Mouse (Mus musculus) kidney, adult 2 months (tissue): Measurements from ENCODE around the gene Mkks. TPM values are rescaled to one million over a fixed set of nuclear protein-coding genes. Genes with fewer than 3 reads are reported as not detected.

Source experiments
- DNase-seq: peaks from one replicate; pipeline ENCODE4 v3.0.0; 2021
- H3K27ac ChIP-seq: fragments of 200-500 bp; 2 replicates; pipeline ENCODE4 v1.5.1; 2012; ENCODE audit warnings: low read depth, low read length, control low read depth, inconsistent platforms; ENCODE audit not compliant: insufficient read depth
- H3K27me3 ChIP-seq: fragments of 200-500 bp; replicated peaks from 2 replicates; pipeline ENCODE4 v1.6.1; 2012; ENCODE audit warnings: mild to moderate bottlenecking, moderate library complexity, low read length, inconsistent platforms; ENCODE audit not compliant: control insufficient read depth, insufficient read depth
- H3K36me3 ChIP-seq: fragments of 200-500 bp; 2 replicates; pipeline ENCODE4 v1.6.1; 2012; ENCODE audit warnings: mild to moderate bottlenecking, moderate library complexity, low read length, inconsistent platforms; ENCODE audit not compliant: control insufficient read depth, insufficient read depth
- H3K4me1 ChIP-seq: fragments of 200-500 bp; 2 replicates; pipeline ENCODE4 v1.6.1; 2011; ENCODE audit warnings: low read length; ENCODE audit not compliant: control insufficient read depth, insufficient read depth
- H3K4me3 ChIP-seq: fragments of 200-500 bp; 2 replicates; pipeline ENCODE4 v1.5.1; 2011; ENCODE audit warnings: mild to moderate bottlenecking, low read depth, low read length, control low read depth; ENCODE audit not compliant: insufficient read depth
- CTCF ChIP-seq: fragments of 200-500 bp; conservative IDR thresholded peaks from 2 replicates; pipeline ENCODE4 v1.5.1; 2011; ENCODE audit warnings: low read depth, mild to moderate bottlenecking, control low read depth, low read length, moderate library complexity, mixed read lengths; ENCODE audit not compliant: insufficient read depth, insufficient read length
- POLR2A ChIP-seq: fragments of 200-500 bp; IDR thresholded peaks from one replicate; pipeline ENCODE4 v1.6.1; 2011; ENCODE audit warnings: low read depth, low read length, control low read depth
- WGBS: fragments of 180-500 bp; shearing (Covaris S2); methylation state at CpG from one replicate; pipeline ENCODE4 v1.1.7; 2018; 5-methylcytosine and 5-hydroxymethylcytosine counted together
- polyA plus RNA-seq: library from polyadenylated mRNA; depleted of rRNA; stranded (reverse); fragments of >200 nt; gene quantifications from 2 replicates; pipeline ENCODE4 v1.2.3, GENCODE M21; 2012; rRNA removed

The Mkks gene
- polyA plus RNA-seq: 10.2 and 10.9 TPM in 2 replicates

GRCm38 (mm10) chr2:136891068-136891950 lies at the start of gene Mkks, which contains the start of the genes Slx4ip and AL731706.1:
TSS of gene Mkks (minus strand) at chr2:136891389.
TSS of gene Slx4ip (plus strand) at chr2:136891218.
TSS of gene AL731706.1 (minus strand) at chr2:136891389.
- peak; percentile 89 for TF ChIP-seq POLR2A
- no peak for TF ChIP-seq CTCF
- Histone ChIP-seq H3K27me3 (no peaks in the 10 kb centered on the region), H3K27ac (peak within 1 kb of the TSS; percentile 100), H3K36me3 (no peaks in the 10 kb centered on the region), H3K4me3 (peak within 1 kb of the TSS; percentile 99), H3K4me1 (peaks cover 8% of the 10 kb centered on the region; the same call in 1 of the 2 replicates)
- peak; percentile 100 for DNase-seq
- WGBS: under 1% methylated on average over 49 of the region's 49 CpGs

- no peak for TF ChIP-seq POLR2A
- TF ChIP-seq CTCF: no peak
- Histone ChIP-seq H3K4me3 (no peak overlapping the region), H3K4me1 (no peaks in the 10 kb centered on the region), H3K27me3 (no peaks in the 10 kb centered on the region), H3K36me3 (no peaks in the 10 kb centered on the region), H3K27ac (no peak overlapping the region)
- DNase-seq: no peak
- 87% methylated on average over 1 of the region's 1 CpGs for WGBS
Measured at GRCm38 (mm10) chr2:136938249-136938648, 47.1 kb upstream of the Mkks start.

GRCm38 (mm10) chr2:136936391-136937288 lies 45.5 kb upstream of the Mkks start:
- H3K36me3 ChIP-seq: no peaks in the 10 kb centered on the region
- TF ChIP-seq POLR2A (no peak), CTCF (no peak)
- no peaks in the 10 kb centered on the region for H3K4me1 ChIP-seq
- H3K4me3 ChIP-seq: no peak overlapping the region
- WGBS: 82% methylated on average over 4 of the region's 4 CpGs
- no peak overlapping the region for H3K27ac ChIP-seq
- no peaks in the 10 kb centered on the region for H3K27me3 ChIP-seq
- no peak for DNase-seq

- no peak overlapping the region for H3K27ac ChIP-seq
- no peak overlapping the region for H3K4me3 ChIP-seq
- TF ChIP-seq POLR2A (no peak), CTCF (no peak)
- 53% methylated on average over 4 of the region's 4 CpGs for WGBS
- H3K27me3 ChIP-seq: no peaks in the 10 kb centered on the region
- H3K36me3 ChIP-seq: no peaks in the 10 kb centered on the region
- H3K4me1 ChIP-seq: no peaks in the 10 kb centered on the region
- DNase-seq: peak; percentile 15
Measured at GRCm38 (mm10) chr2:136921003-136921408, 29.8 kb upstream of the Mkks start.

GRCm38 (mm10) chr2:136920257-136920993 lies 29.2 kb upstream of the Mkks start:
- TF ChIP-seq CTCF: no peak
- TF ChIP-seq POLR2A: no peak

GRCm38 (mm10) chr2:136919433-136919832 lies 28.2 kb upstream of the Mkks start:
- Histone ChIP-seq H3K4me3 (no peak overlapping the region), H3K27me3 (no peaks in the 10 kb centered on the region), H3K27ac (no peak overlapping the region), H3K36me3 (no peaks in the 10 kb centered on the region), H3K4me1 (no peaks in the 10 kb centered on the region)
- no peak for TF ChIP-seq POLR2A
- no peak for TF ChIP-seq CTCF
- 97% methylated on average over 1 of the region's 1 CpGs for WGBS
- no peak for DNase-seq

More at GRCm38 (mm10) chr2:136920257-136920993, 29.2 kb upstream of the Mkks start:
- Histone ChIP-seq H3K4me1 (no peaks in the 10 kb centered on the region), H3K27ac (no peak overlapping the region), H3K4me3 (no peak overlapping the region), H3K36me3 (no peaks in the 10 kb centered on the region), H3K27me3 (no peaks in the 10 kb centered on the region)
- no peak for DNase-seq
- 70% methylated on average over 3 of the region's 3 CpGs for WGBS

GRCm38 (mm10) chr2:136914334-136914902 lies 23.2 kb upstream of the Mkks start:
- DNase-seq: peak; percentile 21

More at GRCm38 (mm10) chr2:136914334-136914902, 23.2 kb upstream of the Mkks start:
- H3K36me3 ChIP-seq: no peaks in the 10 kb centered on the region
- H3K27me3 ChIP-seq: no peaks in the 10 kb centered on the region
- H3K4me1 ChIP-seq: no peaks in the 10 kb centered on the region
- TF ChIP-seq CTCF (0 out of 2 replicates have a peak, but pooled peaks have one; percentile 19), POLR2A (no peak)
- 42% methylated on average over 3 of the region's 3 CpGs for WGBS
- no peak overlapping the region for H3K4me3 ChIP-seq
- H3K27ac ChIP-seq: no peak overlapping the region
